Mouse (Mus musculus) stomach, embryonic 14.5 days (tissue): ENCODE data around the gene Mtmr12. TPM values are rescaled to one million over a fixed set of nuclear protein-coding genes. Genes with fewer than 3 reads are reported as not detected.

Source experiments
- ATAC-seq: fragments of 200-750 bp; cut with Nextera tagmentation; 2 replicates; pipeline ENCODE4 v1.8.0; 2017; ENCODE audit warnings: low read depth, moderate TSS enrichment; ENCODE audit not compliant: insufficient number of reproducible peaks, insufficient read depth, low FRiP score
- H3K27ac ChIP-seq: fragments of 300-500 bp; sonication (generic); 2 replicates; pipeline ENCODE4 v1.5.1; 2014; ENCODE audit warnings: mild to moderate bottlenecking, low read length, moderate library complexity, mixed read lengths
- H3K27me3 ChIP-seq: fragments of 300-500 bp; sonication (generic); 2 replicates; pipeline ENCODE4 v1.6.1; 2014; ENCODE audit warnings: low read length, control low read depth, mixed read lengths; ENCODE audit not compliant: control insufficient read depth, insufficient read depth
- H3K36me3 ChIP-seq: fragments of 300-500 bp; sonication (generic); 2 replicates; pipeline ENCODE4 v1.6.1; 2014; ENCODE audit warnings: mild to moderate bottlenecking, control low read depth, low read length, moderate library complexity, mixed read lengths; ENCODE audit not compliant: control insufficient read depth, insufficient read depth
- H3K4me1 ChIP-seq: fragments of 300-500 bp; sonication (generic); 2 replicates; pipeline ENCODE4 v1.6.1; 2014; ENCODE audit warnings: low read length, control low read depth, mixed read lengths; ENCODE audit not compliant: control insufficient read depth, insufficient read depth
- H3K4me2 ChIP-seq: fragments of 300-500 bp; sonication (generic); replicated peaks from 2 replicates; pipeline ENCODE4 v1.6.1; 2014; ENCODE audit warnings: low read depth, low read length, control low read depth
- H3K4me3 ChIP-seq: fragments of 300-500 bp; sonication (generic); 2 replicates; pipeline ENCODE4 v1.5.1; 2014; ENCODE audit warnings: low read depth, low read length, control low read depth
- H3K9ac ChIP-seq: fragments of 300-500 bp; sonication (generic); replicated peaks from 2 replicates; pipeline ENCODE4 v1.6.1; 2014; ENCODE audit warnings: low read depth, mild to moderate bottlenecking, control low read depth, low read length, moderate library complexity, mixed read lengths
- H3K9me3 ChIP-seq: fragments of 300-500 bp; sonication (generic); 2 replicates; pipeline ENCODE4 v1.6.1; 2016; ENCODE audit warnings: low read depth, low read length, control low read depth; ENCODE audit not compliant: control insufficient read depth
- WGBS: fragments of 180-500 bp; shearing (Covaris S2); extraction: QIAGEN DNeasy Blood & Tissue Kit; methylation state at CpG from one replicate; pipeline ENCODE4 v1.1.7; 2014; 5-methylcytosine and 5-hydroxymethylcytosine counted together
- polyA plus RNA-seq: library from polyadenylated mRNA; unstranded; fragments of >200 nt; fragmentation: Nextera tagmentation; extraction: Ambion mirVana; gene quantifications from 2 replicates; pipeline ENCODE4 v1.2.1, GENCODE M21; 2014

The Mtmr12 gene
- polyA plus RNA-seq, 1 experiment from 2014 or later: 22.0 TPM

DNA sequence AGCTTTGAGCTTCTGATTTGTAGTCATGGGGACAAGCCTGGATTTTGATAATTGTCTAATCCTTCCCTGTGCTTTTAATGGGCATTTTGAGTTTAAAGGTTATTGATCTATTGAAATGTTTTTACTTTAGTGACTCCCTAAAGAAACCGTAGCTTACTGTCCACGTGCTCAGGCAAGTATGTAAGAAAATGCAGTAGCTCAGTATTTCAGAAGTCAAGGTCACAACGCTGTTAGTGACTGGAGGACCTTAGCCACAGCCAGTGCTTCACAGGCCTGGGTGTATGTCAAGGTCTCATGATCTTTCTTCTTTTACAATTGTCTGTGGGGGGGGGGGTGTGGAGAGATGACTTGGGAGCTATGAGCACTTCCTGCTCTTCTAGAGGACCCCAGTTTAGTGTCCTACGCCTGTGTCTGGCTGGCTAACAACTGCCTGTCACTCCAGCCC, 42.4 kb downstream of the Mtmr12 start:
- Histone ChIP-seq H3K4me2 (no peak overlapping the region), H3K27me3 (no peaks in the 10 kb centered on the region), H3K9ac (no peak overlapping the region), H3K9me3 (no peaks in the 10 kb centered on the region), H3K27ac (no peak overlapping the region), H3K4me3 (no peak overlapping the region), H3K4me1 (no peaks in the 10 kb centered on the region), H3K36me3 (peaks cover 20% of the 10 kb centered on the region)
- WGBS: 85% methylated on average over 4 of the region's 4 CpGs
- no peak for ATAC-seq

DNA sequence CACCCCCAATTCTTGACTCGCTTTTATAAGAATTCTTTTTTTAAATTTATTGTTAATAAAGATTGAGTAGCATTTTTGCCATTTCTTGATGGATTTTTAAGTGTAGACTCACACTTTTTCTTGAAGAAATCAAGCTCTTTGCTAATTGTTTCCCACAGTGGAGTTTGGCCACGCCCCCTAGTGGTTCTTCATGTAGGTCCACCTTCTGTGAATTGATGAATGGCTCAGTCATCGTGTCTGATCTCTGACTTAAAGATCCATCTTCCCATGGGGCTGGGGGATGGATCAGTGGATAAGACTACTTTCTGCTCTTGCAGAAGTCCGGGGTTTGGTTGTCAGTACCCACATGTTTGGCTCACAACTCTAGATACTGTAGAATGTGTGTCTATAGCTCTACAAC, 43.5 kb downstream of the Mtmr12 start:
- no peak overlapping the region for H3K27ac ChIP-seq
- no peaks in the 10 kb centered on the region for H3K4me1 ChIP-seq
- H3K9ac ChIP-seq: no peak overlapping the region
- H3K4me3 ChIP-seq: no peak overlapping the region
- H3K27me3 ChIP-seq: no peaks in the 10 kb centered on the region
- WGBS: 53% methylated on average over 4 of the region's 4 CpGs
- H3K4me2 ChIP-seq: no peak overlapping the region
- H3K9me3 ChIP-seq: no peaks in the 10 kb centered on the region
- peaks cover 20% of the 10 kb centered on the region for H3K36me3 ChIP-seq
- no peak for ATAC-seq

- H3K27me3 ChIP-seq: no peaks in the 10 kb centered on the region
- peaks cover 16% of the 10 kb centered on the region for H3K36me3 ChIP-seq
- no peaks in the 10 kb centered on the region for H3K4me1 ChIP-seq
- no peak for ATAC-seq
- H3K9ac ChIP-seq: no peak overlapping the region
- no peak overlapping the region for H3K4me2 ChIP-seq
- H3K27ac ChIP-seq: no peak overlapping the region
- H3K4me3 ChIP-seq: no peak overlapping the region
- H3K9me3 ChIP-seq: no peaks in the 10 kb centered on the region
- 84% methylated on average over 5 of the region's 5 CpGs for WGBS
These were observed 45.5 kb downstream of the Mtmr12 start for GRCm38 (mm10) chr15:12250350-12250749.

DNA sequence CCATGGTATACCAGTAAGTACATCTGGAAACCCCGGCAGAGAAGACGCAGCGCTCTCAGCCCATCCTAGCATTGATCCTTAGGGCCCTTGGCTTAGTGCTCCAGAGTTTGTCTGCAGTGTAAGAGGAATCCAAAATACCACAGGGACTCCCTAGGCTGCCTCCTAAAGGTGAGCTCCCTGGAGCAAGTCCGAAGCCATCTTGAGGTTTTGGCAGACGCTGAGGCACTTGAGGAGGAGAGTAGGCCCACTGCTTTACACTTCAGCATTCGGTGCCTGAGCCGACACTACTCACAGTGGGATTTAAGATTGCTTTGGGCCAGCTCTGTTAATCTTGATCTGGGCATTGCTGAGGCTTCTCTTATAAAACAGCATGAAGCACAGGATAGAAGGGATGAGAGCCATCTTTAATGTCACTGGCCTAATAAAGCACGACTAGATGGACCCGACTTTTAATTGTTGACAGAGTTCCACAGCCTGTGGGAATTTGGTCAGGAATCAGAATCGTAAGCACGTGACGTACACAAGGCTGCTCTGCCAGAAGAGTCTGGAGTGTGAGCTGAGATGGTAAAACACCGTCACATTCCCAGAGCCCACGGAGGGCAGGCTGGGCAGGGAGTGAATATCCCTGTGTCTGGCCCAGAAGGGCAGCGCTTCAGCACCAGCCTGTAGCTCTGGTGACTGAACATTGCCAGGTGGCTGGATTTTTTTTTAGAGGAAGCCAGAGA, 46.8 kb downstream of the Mtmr12 start:
- Histone ChIP-seq H3K4me1 (no peaks in the 10 kb centered on the region), H3K4me3 (no peak overlapping the region), H3K4me2 (no peak overlapping the region), H3K9me3 (no peaks in the 10 kb centered on the region), H3K9ac (no peak overlapping the region), H3K27ac (no peak overlapping the region), H3K36me3 (peaks cover 16% of the 10 kb centered on the region), H3K27me3 (no peaks in the 10 kb centered on the region)
- no peak for ATAC-seq
- 92% methylated on average over 15 of the region's 15 CpGs for WGBS

DNA sequence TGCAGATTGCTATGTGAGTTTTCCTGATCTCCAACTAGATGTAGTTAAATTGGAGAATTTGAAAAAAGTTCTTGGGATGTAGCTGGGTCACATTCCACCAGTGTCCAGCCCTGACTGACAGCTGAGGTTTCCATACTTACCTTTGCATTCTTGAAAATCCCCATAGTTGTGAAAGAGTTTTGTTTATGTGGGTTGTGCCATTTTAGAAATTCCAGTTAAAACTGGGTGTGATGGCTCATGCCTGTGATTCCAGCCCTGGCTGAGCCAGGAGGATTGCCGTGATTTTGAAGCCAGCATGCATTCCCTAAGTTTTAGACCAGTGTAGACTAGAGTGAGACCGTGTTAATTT, 47.3 kb downstream of the Mtmr12 start:
- WGBS: 90% methylated on average over 2 of the region's 2 CpGs
- no peak for ATAC-seq
- no peak overlapping the region for H3K9ac ChIP-seq
- H3K4me1 ChIP-seq: no peaks in the 10 kb centered on the region
- H3K9me3 ChIP-seq: no peaks in the 10 kb centered on the region
- no peak overlapping the region for H3K4me2 ChIP-seq
- H3K27ac ChIP-seq: no peak overlapping the region
- H3K36me3 ChIP-seq: peaks cover 16% of the 10 kb centered on the region
- H3K4me3 ChIP-seq: no peak overlapping the region
- no peaks in the 10 kb centered on the region for H3K27me3 ChIP-seq

- Histone ChIP-seq H3K9ac (no peak overlapping the region), H3K27me3 (no peaks in the 10 kb centered on the region), H3K27ac (no peak overlapping the region), H3K4me2 (no peak overlapping the region), H3K36me3 (peaks cover 33% of the 10 kb centered on the region), H3K9me3 (no peaks in the 10 kb centered on the region), H3K4me1 (no peaks in the 10 kb centered on the region), H3K4me3 (no peak overlapping the region)
- WGBS: 81% methylated on average over 16 of the region's 16 CpGs
- ATAC-seq: peak; percentile 82
These were observed 53.1 kb downstream of the Mtmr12 start for GRCm38 (mm10) chr15:12257730-12258494.

DNA sequence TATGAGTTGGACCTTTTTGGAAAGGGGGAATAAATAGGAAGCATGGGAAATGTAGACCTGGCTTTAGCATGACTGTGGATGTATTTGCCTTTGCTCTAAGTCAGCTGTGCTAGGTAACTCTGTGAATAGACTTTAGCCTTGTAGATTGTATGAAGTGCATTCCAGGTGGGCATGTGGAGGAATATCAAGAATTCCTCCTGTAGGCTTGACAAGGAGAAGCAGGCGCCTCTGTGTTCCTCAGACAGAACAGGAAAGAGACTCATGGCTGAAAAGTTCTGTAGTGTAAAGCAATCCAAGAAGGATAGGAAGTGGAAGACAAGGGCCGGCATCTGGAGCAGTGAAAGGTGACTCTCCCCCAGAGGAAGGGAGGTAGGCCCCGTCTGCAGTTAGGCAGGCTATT, 58.2 kb downstream of the Mtmr12 start:
- H3K9me3 ChIP-seq: no peaks in the 10 kb centered on the region
- H3K4me2 ChIP-seq: no peak overlapping the region
- H3K27ac ChIP-seq: no peak overlapping the region
- no peaks in the 10 kb centered on the region for H3K4me1 ChIP-seq
- peaks cover 52% of the 10 kb centered on the region for H3K36me3 ChIP-seq
- WGBS: 87% methylated on average over 3 of the region's 3 CpGs
- no peak overlapping the region for H3K4me3 ChIP-seq
- no peak overlapping the region for H3K9ac ChIP-seq
- no peak for ATAC-seq
- no peaks in the 10 kb centered on the region for H3K27me3 ChIP-seq

DNA sequence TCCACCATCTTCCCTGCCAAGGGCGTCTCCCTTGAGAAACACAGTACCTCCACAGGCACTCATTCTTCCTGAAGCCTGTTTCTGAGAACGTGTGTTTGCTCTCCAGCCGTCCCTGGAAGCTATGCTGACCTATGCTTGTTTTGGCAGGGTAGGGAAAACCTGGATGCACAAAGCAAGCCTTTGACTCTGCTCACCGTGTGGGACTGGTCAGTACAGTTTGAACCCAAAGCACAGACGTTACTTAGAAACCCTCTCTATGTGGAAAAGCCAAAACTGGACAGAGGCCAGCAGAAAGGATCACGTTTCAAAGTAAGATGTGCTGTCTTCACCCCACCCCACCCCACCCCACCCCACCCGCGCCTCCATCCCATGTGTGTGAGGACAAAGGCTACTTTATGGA, 61.6 kb downstream of the Mtmr12 start:
- H3K27ac ChIP-seq: no peak overlapping the region
- H3K4me1 ChIP-seq: no peaks in the 10 kb centered on the region
- peaks cover 52% of the 10 kb centered on the region for H3K36me3 ChIP-seq
- no peaks in the 10 kb centered on the region for H3K27me3 ChIP-seq
- no peak overlapping the region for H3K4me2 ChIP-seq
- no peak for ATAC-seq
- H3K4me3 ChIP-seq: no peak overlapping the region
- no peak overlapping the region for H3K9ac ChIP-seq
- no peaks in the 10 kb centered on the region for H3K9me3 ChIP-seq
- 64% methylated on average over 8 of the region's 8 CpGs for WGBS
